Mouse (Mus musculus): Measurements from ENCODE around the gene Emc1. TPM values are rescaled to one million over a fixed set of nuclear protein-coding genes. Genes with fewer than 3 reads are reported as not detected.
"Not testable (repeated sequence)": the region's sequence is repeated elsewhere in the genome, so short reads cannot be mapped to it uniquely, and the experiment has no call there.

The Emc1 gene
- total RNA-seq, 2 experiments from 2014 or later: 20.2 to 39.2 TPM

GRCm38 (mm10) chr4:139352832-139353231 is 445 bp downstream of the Emc1 start:
- ATAC-seq (replicated peaks; ENCODE audit: poor library complexity, severe bottlenecking): peak; percentile 25

- no peak for ATAC-seq (replicated peaks; ENCODE audit: poor library complexity, severe bottlenecking)
Measured at GRCm38 (mm10) chr4:139357211-139357610, 4.8 kb downstream of the Emc1 start.

GRCm38 (mm10) chr4:139360761-139361548 is 8.6 kb downstream of the Emc1 start:
- no peak for ATAC-seq (replicated peaks; ENCODE audit: poor library complexity, severe bottlenecking)

GRCm38 (mm10) chr4:139367336-139367735 is 14.9 kb downstream of the Emc1 start:
- ATAC-seq (replicated peaks; ENCODE audit: poor library complexity, severe bottlenecking): no peak

GRCm38 (mm10) chr4:139368038-139368437 is 15.7 kb downstream of the Emc1 start:
- no peak for ATAC-seq (replicated peaks; ENCODE audit: poor library complexity, severe bottlenecking)

GRCm38 (mm10) chr4:139373130-139373529 is 20.7 kb downstream of the Emc1 start:
- no peak for ATAC-seq (replicated peaks; ENCODE audit: poor library complexity, severe bottlenecking)

- no peak for ATAC-seq (replicated peaks; ENCODE audit: poor library complexity, severe bottlenecking)
Measured at GRCm38 (mm10) chr4:139373531-139373930, 21.1 kb downstream of the Emc1 start.

- no peak for ATAC-seq (replicated peaks; ENCODE audit: poor library complexity, severe bottlenecking)
Measured at GRCm38 (mm10) chr4:139379719-139380118, 27.3 kb downstream of the Emc1 start.

- peak; percentile 87 for ATAC-seq (replicated peaks; ENCODE audit: poor library complexity, severe bottlenecking)
Measured at GRCm38 (mm10) chr4:139380207-139380748, 27.9 kb downstream of the Emc1 start.

- ATAC-seq (replicated peaks; ENCODE audit: poor library complexity, severe bottlenecking): peak; percentile 15; the same call in 1 of the 2 replicates
Measured at GRCm38 (mm10) chr4:139380775-139381451, 28.5 kb downstream of the Emc1 start.

- no peak for ATAC-seq (replicated peaks; ENCODE audit: poor library complexity, severe bottlenecking)
Measured at GRCm38 (mm10) chr4:139381452-139381845, 29.1 kb downstream of the Emc1 start.

GRCm38 (mm10) chr4:139382231-139382630 is 29.8 kb downstream of the Emc1 start:
- ATAC-seq (replicated peaks; ENCODE audit: poor library complexity, severe bottlenecking): no peak; the same call in 1 of the 2 replicates

GRCm38 (mm10) chr4:139385841-139386240 is 33.5 kb downstream of the Emc1 start:
- not testable (repeated sequence) for ATAC-seq (replicated peaks; ENCODE audit: poor library complexity, severe bottlenecking)

- no peak for ATAC-seq (replicated peaks; ENCODE audit: poor library complexity, severe bottlenecking)
Measured at GRCm38 (mm10) chr4:139386869-139387319, 34.5 kb downstream of the Emc1 start.

- no peak for ATAC-seq (replicated peaks; ENCODE audit: poor library complexity, severe bottlenecking)
Measured at GRCm38 (mm10) chr4:139389557-139389956, 37.2 kb downstream of the Emc1 start.

- ATAC-seq (replicated peaks; ENCODE audit: poor library complexity, severe bottlenecking): no peak
Measured at GRCm38 (mm10) chr4:139395431-139395830, 43.0 kb downstream of the Emc1 start.

- no peak for ATAC-seq (replicated peaks; ENCODE audit: poor library complexity, severe bottlenecking)
Measured at GRCm38 (mm10) chr4:139400487-139400886, 48.1 kb downstream of the Emc1 start.

- ATAC-seq (replicated peaks; ENCODE audit: poor library complexity, severe bottlenecking): no peak
Measured at GRCm38 (mm10) chr4:139403214-139403613, 50.8 kb downstream of the Emc1 start.

- ATAC-seq (replicated peaks; ENCODE audit: poor library complexity, severe bottlenecking): no peak
Measured at GRCm38 (mm10) chr4:139411351-139411750, 59.0 kb downstream of the Emc1 start.

GRCm38 (mm10) chr4:139417868-139418267 is 65.5 kb downstream of the Emc1 start:
- ATAC-seq (replicated peaks; ENCODE audit: poor library complexity, severe bottlenecking): no peak

GRCm38 (mm10) chr4:139421621-139422020 is 69.2 kb downstream of the Emc1 start:
- no peak for ATAC-seq (replicated peaks; ENCODE audit: poor library complexity, severe bottlenecking)
